Mouse (Mus musculus) hindbrain, embryonic 11.5 days (tissue): ENCODE data around the gene Tmem208. TPM values are rescaled to one million over a fixed set of nuclear protein-coding genes. Genes with fewer than 3 reads are reported as not detected.
A peak's percentile ranks its signal among the peaks of the same experiment; 100 is the strongest.

Experiments used
- ATAC-seq: fragments of 200-750 bp; cut with Nextera tagmentation; 2 replicates; pipeline ENCODE4 v1.8.0; 2017; ENCODE audit warnings: mild to moderate bottlenecking, moderate TSS enrichment, moderate library complexity; ENCODE audit not compliant: low FRiP score
- DNase-seq: peaks from one replicate; pipeline ENCODE4 v3.0.0-alpha.2; 2015; ENCODE audit warnings: low spot score
- H3K27ac ChIP-seq: fragments of 300-500 bp; sonication (generic); 2 replicates; pipeline ENCODE4 v1.5.1; 2014; ENCODE audit warnings: mild to moderate bottlenecking, low read depth, low read length
- H3K27me3 ChIP-seq: fragments of 300-500 bp; sonication (generic); 2 replicates; pipeline ENCODE4 v1.6.1; 2014; ENCODE audit warnings: mild to moderate bottlenecking, low read length, moderate library complexity, mixed read lengths; ENCODE audit not compliant: control insufficient read depth, insufficient read depth
- H3K36me3 ChIP-seq: fragments of 300-500 bp; sonication (generic); 2 replicates; pipeline ENCODE4 v1.6.1; 2014; ENCODE audit warnings: mild to moderate bottlenecking, low read length, moderate library complexity, mixed read lengths; ENCODE audit not compliant: control insufficient read depth, insufficient read depth
- H3K4me1 ChIP-seq: fragments of 300-500 bp; sonication (generic); replicated peaks from 2 replicates; pipeline ENCODE4 v1.6.1; 2014; ENCODE audit warnings: low read length, mixed read lengths; ENCODE audit not compliant: control insufficient read depth, insufficient read depth
- H3K4me2 ChIP-seq: fragments of 300-500 bp; sonication (generic); replicated peaks from 2 replicates; pipeline ENCODE4 v1.6.1; 2014; ENCODE audit warnings: mild to moderate bottlenecking, low read depth, low read length
- H3K4me3 ChIP-seq: fragments of 300-500 bp; sonication (generic); 2 replicates; pipeline ENCODE4 v1.5.1; 2014; ENCODE audit warnings: low read depth, low read length
- H3K9ac ChIP-seq: fragments of 300-500 bp; sonication (generic); 2 replicates; pipeline ENCODE4 v1.6.1; 2014; ENCODE audit warnings: low read depth, low read length
- H3K9me3 ChIP-seq: fragments of 300-500 bp; sonication (generic); 2 replicates; pipeline ENCODE4 v1.6.1; 2016; ENCODE audit warnings: low read length; ENCODE audit not compliant: control insufficient read depth
- WGBS: fragments of 180-500 bp; shearing (Covaris S2); extraction: QIAGEN DNeasy Blood & Tissue Kit; methylation state at CpG from one replicate; pipeline ENCODE4 v1.1.7; 2014; 5-methylcytosine and 5-hydroxymethylcytosine counted together
- polyA plus RNA-seq: library from polyadenylated mRNA; unstranded; fragments of >200 nt; fragmentation: Nextera tagmentation; extraction: Ambion mirVana; gene quantifications from 2 replicates; pipeline ENCODE4 v1.2.1, GENCODE M21; 2014

Gene Tmem208
- polyA plus RNA-seq, 1 experiment from 2014 or later, result 105 TPM

GRCm38 (mm10) chr8:105312891-105313481 is 13.2 kb upstream of the Tmem208 start:
- DNase-seq (no peak), ATAC-seq (no peak)
- H3K9ac ChIP-seq, result no peak overlapping the region
- no peak overlapping the region for H3K27ac ChIP-seq
- H3K36me3 ChIP-seq, result 0 out of 2 replicates have a peak, but pooled peaks cover 2% of the 10 kb centered on the region
- no peaks in the 10 kb centered on the region for H3K4me1 ChIP-seq
- no peaks in the 10 kb centered on the region for H3K9me3 ChIP-seq
- no peaks in the 10 kb centered on the region for H3K27me3 ChIP-seq
- H3K4me3 ChIP-seq, result no peak overlapping the region
- H3K4me2 ChIP-seq, result no peak overlapping the region
- WGBS, result 93% methylated on average over 8 of the region's 8 CpGs

- H3K36me3 ChIP-seq, result 0 out of 2 replicates have a peak, but pooled peaks cover 2% of the 10 kb centered on the region
- H3K9ac ChIP-seq, result no peak overlapping the region
- no peak for DNase-seq
- no peak overlapping the region for H3K27ac ChIP-seq
- no peak overlapping the region for H3K4me2 ChIP-seq
- H3K27me3 ChIP-seq, result no peaks in the 10 kb centered on the region
- ATAC-seq, result 0 out of 2 replicates have a peak, but pooled peaks have one; percentile 27
- H3K9me3 ChIP-seq, result no peaks in the 10 kb centered on the region
- no peaks in the 10 kb centered on the region for H3K4me1 ChIP-seq
- no peak overlapping the region for H3K4me3 ChIP-seq
- WGBS, result 85% methylated on average over 9 of the region's 9 CpGs
Measured at GRCm38 (mm10) chr8:105313622-105314402, 12.3 kb upstream of the Tmem208 start.

GRCm38 (mm10) chr8:105315073-105315769 is 10.9 kb upstream of the Tmem208 start:
- Histone ChIP-seq H3K9ac (no peak overlapping the region), H3K4me1 (no peaks in the 10 kb centered on the region), H3K4me2 (no peak overlapping the region), H3K9me3 (no peaks in the 10 kb centered on the region), H3K27me3 (no peaks in the 10 kb centered on the region), H3K4me3 (no peak overlapping the region), H3K36me3 (0 out of 2 replicates have a peak, but pooled peaks cover 2% of the 10 kb centered on the region), H3K27ac (no peak overlapping the region)
- DNase-seq, result no peak
- WGBS, result 91% methylated on average over 18 of the region's 18 CpGs
- no peak for ATAC-seq

GRCm38 (mm10) chr8:105317941-105318340 is 8.2 kb upstream of the Tmem208 start:
- WGBS, result 92% methylated on average over 4 of the region's 4 CpGs
- no peak for DNase-seq
- no peak overlapping the region for H3K27ac ChIP-seq
- no peaks in the 10 kb centered on the region for H3K27me3 ChIP-seq
- no peaks in the 10 kb centered on the region for H3K4me1 ChIP-seq
- no peak overlapping the region for H3K4me2 ChIP-seq
- no peak overlapping the region for H3K9ac ChIP-seq
- H3K36me3 ChIP-seq, result 0 out of 2 replicates have a peak, but pooled peaks cover 2% of the 10 kb centered on the region
- H3K9me3 ChIP-seq, result no peaks in the 10 kb centered on the region
- H3K4me3 ChIP-seq, result no peak overlapping the region
- no peak for ATAC-seq

GRCm38 (mm10) chr8:105318662-105319190 is 7.4 kb upstream of the Tmem208 start:
- H3K27ac ChIP-seq, result no peak overlapping the region
- H3K27me3 ChIP-seq, result no peaks in the 10 kb centered on the region
- 0 out of 2 replicates have a peak, but pooled peaks cover 2% of the 10 kb centered on the region for H3K36me3 ChIP-seq
- H3K4me1 ChIP-seq, result no peaks in the 10 kb centered on the region
- 88% methylated on average over 11 of the region's 11 CpGs for WGBS
- ATAC-seq, result no peak
- DNase-seq, result no peak
- H3K4me3 ChIP-seq, result no peak overlapping the region
- H3K9me3 ChIP-seq, result no peaks in the 10 kb centered on the region
- H3K4me2 ChIP-seq, result no peak overlapping the region
- no peak overlapping the region for H3K9ac ChIP-seq

- Histone ChIP-seq H3K4me1 (peaks cover 6% of the 10 kb centered on the region; the same call in 1 of the 2 replicates), H3K9me3 (no peaks in the 10 kb centered on the region), H3K4me2 (no peak overlapping the region), H3K27me3 (no peaks in the 10 kb centered on the region), H3K27ac (no peak overlapping the region), H3K4me3 (no peak overlapping the region), H3K36me3 (0 out of 2 replicates have a peak, but pooled peaks cover 3% of the 10 kb centered on the region), H3K9ac (no peak overlapping the region)
- 88% methylated on average over 4 of the region's 4 CpGs for WGBS
- DNase-seq (no peak), ATAC-seq (no peak)
Measured at GRCm38 (mm10) chr8:105323183-105323582, 3.0 kb upstream of the Tmem208 start.

GRCm38 (mm10) chr8:105325641-105326093 is 487 bp upstream of the Tmem208 start:
- Histone ChIP-seq H3K9ac (peak overlapping the region; percentile 62), H3K4me1 (peaks cover 6% of the 10 kb centered on the region; the same call in 1 of the 2 replicates), H3K27ac (peak overlapping the region; percentile 73), H3K4me3 (peak overlapping the region; percentile 64), H3K4me2 (peak overlapping the region; percentile 44), H3K9me3 (no peaks in the 10 kb centered on the region), H3K27me3 (no peaks in the 10 kb centered on the region), H3K36me3 (peaks cover 4% of the 10 kb centered on the region; the same call in 1 of the 2 replicates)
- DNase-seq, result peak; percentile 65
- peak; percentile 75 for ATAC-seq
- WGBS, result under 1% methylated on average over 12 of the region's 12 CpGs

- Histone ChIP-seq H3K4me1 (peaks cover 6% of the 10 kb centered on the region; the same call in 1 of the 2 replicates), H3K27me3 (no peaks in the 10 kb centered on the region), H3K4me3 (peak overlapping the region; percentile 64), H3K4me2 (peak overlapping the region; percentile 83), H3K36me3 (peaks cover 4% of the 10 kb centered on the region; the same call in 1 of the 2 replicates), H3K9ac (peak overlapping the region; percentile 63), H3K9me3 (no peaks in the 10 kb centered on the region), H3K27ac (no peak overlapping the region)
- DNase-seq, result no peak
- ATAC-seq, result no peak
- WGBS, result 49% methylated on average over 6 of the region's 6 CpGs
Measured at GRCm38 (mm10) chr8:105326968-105327367, 814 bp downstream of the Tmem208 start.
